Mouse (Mus musculus) myocyte (in vitro differentiated cells): ENCODE results near the gene Slc16a7. TPM values are rescaled to one million over a fixed set of nuclear protein-coding genes. Genes with fewer than 3 reads are reported as not detected.

Source experiments
- H3K27me3 ChIP-seq: one replicate; pipeline ENCODE4 v1.6.1; 2011; ENCODE audit not compliant: control insufficient read depth, insufficient read depth, insufficient read length
- H3K36me3 ChIP-seq: one replicate; pipeline ENCODE4 v1.6.1; 2011; ENCODE audit not compliant: control insufficient read depth, insufficient read depth
- H3K4me2 ChIP-seq: one replicate; pipeline ENCODE4 v1.6.1; 2011; ENCODE audit warnings: low read depth, control low read depth
- H3K4me3 ChIP-seq: one replicate; pipeline ENCODE4 v1.5.1; 2011; ENCODE audit warnings: mild to moderate bottlenecking, control low read depth, moderate library complexity
- H3K79me2 ChIP-seq: one replicate; pipeline ENCODE4 v1.6.1; 2011; ENCODE audit not compliant: control insufficient read depth, insufficient read depth
- H3ac ChIP-seq: one replicate; pipeline ENCODE4 v1.6.1; 2011; ENCODE audit not compliant: control insufficient read depth, insufficient read length
- CEBPB ChIP-seq: IDR thresholded peaks from 2 replicates; pipeline ENCODE4 v1.6.1; 2011; ENCODE audit warnings: mild to moderate bottlenecking, moderate library complexity; ENCODE audit not compliant: poor library complexity, insufficient read depth, severe bottlenecking
- E2F4 ChIP-seq: IDR thresholded peaks from one replicate; pipeline ENCODE4 v1.6.1; 2011; ENCODE audit warnings: mild to moderate bottlenecking, control low read depth, moderate library complexity; ENCODE audit not compliant: insufficient read depth
- MAX ChIP-seq: IDR thresholded peaks from one replicate; pipeline ENCODE4 v1.6.1; 2011; ENCODE audit warnings: low read depth, mild to moderate bottlenecking, control low read depth
- MYOG ChIP-seq, 3 experiments: IDR thresholded peaks; one replicate each; pipeline ENCODE4 v1.6.1; 2011; ENCODE audit warnings: control low read depth in 2 of 3, low read depth in 2 of 3, mild to moderate bottlenecking in 2 of 3; ENCODE audit not compliant: insufficient read length in 2 of 3, control insufficient read depth in 1 of 3, insufficient read depth in 1 of 3
- POLR2A ChIP-seq: IDR thresholded peaks from one replicate; pipeline ENCODE4 v1.6.1; 2011; ENCODE audit warnings: low read depth, mild to moderate bottlenecking, control low read depth, moderate library complexity; ENCODE audit not compliant: insufficient read length
- POLR2AphosphoS2 ChIP-seq: IDR thresholded peaks from one replicate; pipeline ENCODE4 v1.6.1; 2011; ENCODE audit warnings: low read depth, control low read depth; ENCODE audit not compliant: insufficient read length
- REST ChIP-seq: IDR thresholded peaks from one replicate; pipeline ENCODE4 v1.6.1; 2011; ENCODE audit warnings: mild to moderate bottlenecking, control low read depth, moderate library complexity; ENCODE audit not compliant: insufficient read depth, insufficient read length
- TCF12 ChIP-seq: IDR thresholded peaks from one replicate; pipeline ENCODE4 v1.6.1; 2011; ENCODE audit warnings: mild to moderate bottlenecking, control low read depth; ENCODE audit not compliant: poor library complexity, insufficient read depth, severe bottlenecking
- polyA plus RNA-seq: library from polyadenylated mRNA; unstranded; fragments of >200 nt; fragmentation: generic; extraction: Trizol; gene quantifications from one replicate; pipeline ENCODE4 v1.2.1, GENCODE M21; 2012; ENCODE audit warnings: missing spikeins

Gene Slc16a7
- polyA plus RNA-seq, 1 experiment = not detected

DNA sequence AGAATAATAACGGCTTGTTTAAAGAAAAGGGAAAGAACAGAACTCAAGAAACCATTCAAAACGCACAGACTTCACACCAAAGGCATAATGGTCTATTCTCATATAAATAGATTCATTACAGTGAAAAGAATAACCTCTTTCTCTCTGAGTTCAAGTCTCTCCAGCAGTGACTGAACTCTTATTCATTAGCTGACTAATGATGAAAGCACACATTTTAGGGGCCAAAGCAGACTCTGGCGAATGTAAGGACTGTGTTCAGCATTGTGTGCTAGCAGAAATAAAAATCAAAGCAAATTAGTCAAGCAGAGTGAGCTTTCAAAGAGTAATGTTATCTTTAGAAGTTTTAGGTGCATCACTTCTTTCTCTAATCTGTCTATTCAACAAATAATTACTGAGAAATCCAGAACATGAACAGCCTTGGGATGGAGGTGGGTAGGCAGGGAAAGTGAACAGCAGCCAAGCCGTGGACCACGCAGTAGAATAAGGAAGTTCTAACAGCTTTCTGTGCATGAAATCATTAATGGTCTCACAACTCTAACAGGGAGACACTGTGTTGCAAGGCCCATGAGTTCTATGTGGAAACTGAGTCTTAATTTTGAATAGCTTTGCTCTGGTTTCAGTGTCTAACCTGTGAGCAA lies 214.1 kb downstream of the Slc16a7 start:
- Histone ChIP-seq H3K27me3 (no peaks in the 10 kb centered on the region), H3K36me3 (no peaks in the 10 kb centered on the region), H3K4me2 (no peak overlapping the region), H3ac (no peak overlapping the region), H3K4me3 (no peak overlapping the region), H3K79me2 (no peaks in the 10 kb centered on the region)
- TF ChIP-seq POLR2A = no peak
- TF ChIP-seq MAX = no peak
- TF ChIP-seq MYOG (IDR thresholded peaks at IDR 0.05; ENCODE audit: control insufficient read depth in 1 of 3, insufficient read depth in 1 of 3, insufficient read length in 2 of 3, low read depth in 2 of 3) = no peak
- no peak for TF ChIP-seq E2F4

DNA sequence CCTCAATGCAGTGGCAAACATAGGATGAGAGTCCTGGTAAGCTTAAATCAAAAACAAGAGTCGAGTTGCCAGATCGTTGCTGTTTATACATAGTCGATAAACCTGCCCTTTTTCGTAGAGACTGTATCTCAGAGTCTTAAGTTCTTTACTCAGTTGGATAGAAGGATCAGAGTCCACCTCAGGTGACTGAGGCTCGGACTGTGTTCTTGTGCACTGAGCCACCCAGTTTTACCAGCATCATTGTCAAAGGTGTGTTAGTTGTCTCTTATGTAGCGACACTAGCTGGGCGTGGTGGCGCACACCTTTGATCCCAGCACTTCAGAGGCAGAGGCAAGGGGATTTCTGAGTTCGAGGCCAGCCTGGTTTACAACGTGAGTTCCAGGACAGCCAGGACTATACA lies 217.6 kb downstream of the Slc16a7 start:
- H3K36me3 ChIP-seq = no peaks in the 10 kb centered on the region
- no peaks in the 10 kb centered on the region for H3K27me3 ChIP-seq
- no peak overlapping the region for H3K4me3 ChIP-seq
- H3K79me2 ChIP-seq = no peaks in the 10 kb centered on the region
- no peak for TF ChIP-seq CEBPB
- TF ChIP-seq E2F4 = no peak
- TF ChIP-seq REST = no peak
- no peak overlapping the region for H3K4me2 ChIP-seq
- H3ac ChIP-seq = no peak overlapping the region

DNA sequence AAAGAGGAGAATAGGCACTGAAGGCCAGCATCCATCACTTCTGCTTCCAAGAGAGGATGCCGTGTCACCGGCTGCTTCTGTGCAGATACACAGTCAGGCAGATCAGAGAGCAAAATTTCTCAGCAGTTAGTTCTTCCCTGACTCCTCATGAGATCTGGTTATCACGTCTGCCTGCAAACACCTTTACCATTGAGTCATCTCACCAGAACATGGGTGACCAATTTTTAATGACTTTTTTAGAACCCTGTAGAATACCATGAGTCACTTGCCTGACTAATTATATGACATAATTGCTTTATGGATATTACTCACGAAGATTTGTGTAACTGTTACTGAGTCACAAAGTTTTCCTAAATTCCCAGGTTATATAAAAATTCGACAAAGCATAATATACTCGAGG lies 218.1 kb downstream of the Slc16a7 start:
- Histone ChIP-seq H3K27me3 (no peaks in the 10 kb centered on the region), H3K4me2 (no peak overlapping the region), H3K4me3 (no peak overlapping the region), H3K79me2 (no peaks in the 10 kb centered on the region), H3K36me3 (no peaks in the 10 kb centered on the region), H3ac (no peak overlapping the region)
- TF ChIP-seq REST (no peak), TCF12 (no peak), MYOG (IDR thresholded peaks at IDR 0.05; ENCODE audit: control insufficient read depth in 1 of 3, insufficient read depth in 1 of 3, insufficient read length in 2 of 3, low read depth in 2 of 3) (no peak), POLR2AphosphoS2 (no peak)
